Mouse (Mus musculus) neural tube, embryonic 11.5 days (tissue): ENCODE measurements around the gene Limch1. TPM values are rescaled to one million over a fixed set of nuclear protein-coding genes. Genes with fewer than 3 reads are reported as not detected.

Experiments
- ATAC-seq: fragments of 200-750 bp; cut with Nextera tagmentation; 2 replicates; pipeline ENCODE4 v1.8.0; 2017; ENCODE audit warnings: moderate number of reproducible peaks, mild to moderate bottlenecking, moderate TSS enrichment, moderate library complexity; ENCODE audit not compliant: insufficient read depth, low FRiP score, low TSS enrichment
- DNase-seq: peaks from one replicate; pipeline ENCODE4 v3.0.0-alpha.2; 2015; ENCODE audit warnings: low spot score
- H3K27ac ChIP-seq: fragments of 300-500 bp; sonication (generic); 2 replicates; pipeline ENCODE4 v1.5.1; 2014; ENCODE audit warnings: low read depth, mild to moderate bottlenecking, low read length
- H3K27me3 ChIP-seq: fragments of 300-500 bp; sonication (generic); 2 replicates; pipeline ENCODE4 v1.6.1; 2014; ENCODE audit warnings: mild to moderate bottlenecking, low read length, mixed read lengths; ENCODE audit not compliant: control insufficient read depth, insufficient read depth
- H3K36me3 ChIP-seq: fragments of 300-500 bp; sonication (generic); 2 replicates; pipeline ENCODE4 v1.6.1; 2014; ENCODE audit warnings: mild to moderate bottlenecking, low read length, moderate library complexity, mixed read lengths; ENCODE audit not compliant: control insufficient read depth, insufficient read depth
- H3K4me1 ChIP-seq: fragments of 300-500 bp; sonication (generic); 2 replicates; pipeline ENCODE4 v1.6.1; 2014; ENCODE audit warnings: low read length, mixed read lengths; ENCODE audit not compliant: control insufficient read depth, insufficient read depth
- H3K4me2 ChIP-seq: fragments of 300-500 bp; sonication (generic); 2 replicates; pipeline ENCODE4 v1.6.1; 2014; ENCODE audit warnings: low read depth, mild to moderate bottlenecking, moderate library complexity
- H3K4me3 ChIP-seq: fragments of 300-500 bp; sonication (generic); 2 replicates; pipeline ENCODE4 v1.5.1; 2014; ENCODE audit warnings: low read depth, low read length
- H3K9ac ChIP-seq: fragments of 300-500 bp; sonication (generic); 2 replicates; pipeline ENCODE4 v1.6.1; 2014; ENCODE audit warnings: mild to moderate bottlenecking, low read length
- H3K9me3 ChIP-seq: fragments of 300-500 bp; sonication (generic); 2 replicates; pipeline ENCODE4 v1.6.1; 2016; ENCODE audit warnings: low read length; ENCODE audit not compliant: control insufficient read depth
- WGBS: fragments of 180-500 bp; shearing (Covaris S2); extraction: QIAGEN DNeasy Blood & Tissue Kit; methylation state at CpG from one replicate; pipeline ENCODE4 v1.1.7; 2014; 5-methylcytosine and 5-hydroxymethylcytosine counted together
- polyA plus RNA-seq: library from polyadenylated mRNA; unstranded; fragments of >200 nt; fragmentation: Nextera tagmentation; extraction: Ambion mirVana; gene quantifications from 2 replicates; pipeline ENCODE4 v1.2.1, GENCODE M21; 2014

Limch1 gene
- polyA plus RNA-seq, 1 experiment from 2014 or later, result 83.7 TPM

- DNase-seq (no peak), ATAC-seq (no peak)
- 89% methylated on average over 5 of the region's 5 CpGs for WGBS
- Histone ChIP-seq H3K4me3 (no peak overlapping the region), H3K27ac (no peak overlapping the region), H3K9me3 (no peaks in the 10 kb centered on the region), H3K36me3 (no peaks in the 10 kb centered on the region), H3K4me2 (no peak overlapping the region), H3K9ac (no peak overlapping the region), H3K27me3 (no peaks in the 10 kb centered on the region), H3K4me1 (no peaks in the 10 kb centered on the region)
Measured at GRCm38 (mm10) chr5:66955245-66955644, 209.6 kb downstream of the Limch1 start.

DNA sequence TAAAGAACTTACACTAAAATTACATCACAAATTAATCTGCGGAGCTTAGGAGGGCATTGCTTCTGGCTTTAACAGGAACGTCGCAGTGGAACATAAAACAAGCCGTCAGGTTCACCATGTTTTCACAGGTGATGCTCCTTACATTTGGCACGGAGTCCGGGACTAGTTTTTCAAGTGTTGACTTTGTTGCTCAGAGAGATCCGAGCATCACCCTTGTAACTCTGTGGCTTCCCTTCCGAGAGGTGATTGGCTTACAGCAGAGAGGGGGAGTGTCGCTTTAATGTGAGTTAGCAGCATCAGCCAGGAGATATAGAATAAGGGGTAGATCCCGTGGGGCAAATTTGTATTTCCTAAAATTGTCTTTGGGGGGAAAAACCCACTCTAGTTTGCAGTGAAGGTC, 212.0 kb downstream of the Limch1 start:
- H3K36me3 ChIP-seq, result no peaks in the 10 kb centered on the region
- no peaks in the 10 kb centered on the region for H3K27me3 ChIP-seq
- 75% methylated on average over 10 of the region's 10 CpGs for WGBS
- no peaks in the 10 kb centered on the region for H3K9me3 ChIP-seq
- DNase-seq (no peak), ATAC-seq (no peak)
- no peak overlapping the region for H3K9ac ChIP-seq
- no peak overlapping the region for H3K4me3 ChIP-seq
- no peak overlapping the region for H3K4me2 ChIP-seq
- no peaks in the 10 kb centered on the region for H3K4me1 ChIP-seq
- H3K27ac ChIP-seq, result no peak overlapping the region

DNA sequence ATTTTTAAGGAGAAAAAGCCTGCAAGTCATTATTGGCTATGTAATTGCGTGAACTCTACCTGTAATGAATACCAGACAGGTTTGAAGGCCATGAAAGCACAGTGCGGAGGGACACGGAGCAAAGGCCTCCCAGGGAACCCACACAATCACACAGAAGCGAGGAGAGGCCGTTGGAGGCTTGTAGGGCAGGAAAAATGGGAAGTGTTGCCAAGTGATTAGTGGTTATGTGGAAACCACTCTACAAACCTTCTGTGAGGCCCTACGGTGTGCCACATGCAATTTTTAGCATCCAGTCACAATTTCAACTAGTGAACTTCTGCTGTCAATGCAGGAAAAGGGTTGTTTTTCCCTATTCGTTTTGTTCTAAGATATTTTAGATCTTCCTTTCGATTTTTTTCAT, 212.5 kb downstream of the Limch1 start:
- Histone ChIP-seq H3K4me2 (no peak overlapping the region), H3K27ac (no peak overlapping the region), H3K27me3 (no peaks in the 10 kb centered on the region), H3K9me3 (no peaks in the 10 kb centered on the region), H3K4me1 (no peaks in the 10 kb centered on the region), H3K4me3 (no peak overlapping the region), H3K36me3 (no peaks in the 10 kb centered on the region), H3K9ac (no peak overlapping the region)
- ATAC-seq, result no peak
- WGBS, result 73% methylated on average over 8 of the region's 8 CpGs
- DNase-seq, result no peak

DNA sequence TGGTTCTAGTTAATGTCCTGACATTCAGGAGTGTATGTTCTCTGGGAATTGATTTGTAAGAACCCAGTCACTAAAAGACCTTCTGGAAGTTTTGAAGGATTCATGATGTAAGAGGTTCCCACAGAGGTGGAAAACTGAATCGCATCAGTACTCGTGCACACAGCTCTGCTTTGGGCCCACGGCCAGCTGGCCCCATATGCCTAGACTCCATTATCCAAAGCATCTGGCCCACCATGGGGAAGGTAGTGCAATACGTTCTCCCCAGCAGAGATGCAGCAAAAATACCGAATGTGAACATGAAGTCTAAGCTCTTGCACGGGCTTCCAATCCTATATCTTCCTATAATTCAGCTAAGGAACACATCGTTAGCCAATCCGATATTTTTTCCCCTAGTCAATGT, 214.3 kb downstream of the Limch1 start:
- H3K4me1 ChIP-seq, result peaks cover 3% of the 10 kb centered on the region; the same call in 1 of the 2 replicates
- no peaks in the 10 kb centered on the region for H3K27me3 ChIP-seq
- H3K4me2 ChIP-seq, result no peak overlapping the region
- H3K9me3 ChIP-seq, result no peaks in the 10 kb centered on the region
- no peaks in the 10 kb centered on the region for H3K36me3 ChIP-seq
- whole genome bisulfite sequencing, result 90% methylated on average over 8 of the region's 8 CpGs
- H3K9ac ChIP-seq, result no peak overlapping the region
- DNase-seq, result no peak
- ATAC-seq, result no peak
- no peak overlapping the region for H3K4me3 ChIP-seq
- H3K27ac ChIP-seq, result no peak overlapping the region

DNA sequence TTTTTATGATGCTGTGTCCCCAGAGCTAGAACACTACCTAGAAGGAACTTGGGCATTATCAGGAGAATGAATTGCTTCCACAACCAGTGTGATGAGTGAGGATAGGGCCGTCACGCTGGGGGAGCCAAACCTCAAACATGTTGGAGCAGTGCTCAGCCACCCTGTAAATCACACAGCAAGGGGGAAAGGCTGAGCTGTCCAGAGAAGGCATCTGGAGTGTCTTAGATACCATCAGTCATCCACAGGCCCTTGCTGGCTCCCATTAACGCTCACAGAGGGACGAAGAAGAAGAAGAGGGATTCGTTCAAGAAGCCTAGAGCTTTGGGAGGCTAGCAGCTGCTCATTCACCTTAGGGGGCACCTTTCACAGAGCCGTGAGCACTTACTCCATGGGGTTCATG, 219.8 kb downstream of the Limch1 start:
- Histone ChIP-seq H3K4me1 (peaks cover 36% of the 10 kb centered on the region), H3K27ac (0 out of 2 replicates have a peak overlapping the region, but pooled peaks have one; percentile 17)
- DNase-seq, result peak; percentile 40

DNA sequence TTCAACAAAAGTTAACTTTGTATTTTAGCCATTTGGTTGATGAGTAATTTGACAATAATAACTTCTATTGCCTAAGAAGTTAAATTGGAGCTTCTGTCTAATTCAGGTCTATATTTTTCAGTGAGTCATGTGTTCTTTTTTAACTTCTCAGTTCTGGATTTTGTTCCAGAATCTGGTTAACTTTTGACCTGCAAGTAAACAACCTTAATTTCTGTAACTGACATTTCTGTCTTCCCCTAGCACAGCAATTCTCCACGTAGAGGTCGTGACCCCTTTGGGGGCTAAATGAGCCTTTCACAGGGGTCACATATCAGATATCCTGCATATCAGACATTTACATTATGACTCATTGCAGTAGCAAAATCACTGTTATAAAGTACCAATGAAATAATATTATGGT, 221.5 kb downstream of the Limch1 start:
- peaks cover 36% of the 10 kb centered on the region for H3K4me1 ChIP-seq
- H3K4me2 ChIP-seq, result no peak overlapping the region

More for the DNA sequence above, 219.8 kb downstream of the Limch1 start:
- no peak overlapping the region for H3K4me2 ChIP-seq
- 25% methylated on average over 6 of the region's 6 CpGs for WGBS
- no peaks in the 10 kb centered on the region for H3K9me3 ChIP-seq
- ATAC-seq, result no peak
- H3K27me3 ChIP-seq, result no peaks in the 10 kb centered on the region
- no peak overlapping the region for H3K4me3 ChIP-seq
- H3K36me3 ChIP-seq, result no peaks in the 10 kb centered on the region
- H3K9ac ChIP-seq, result no peak overlapping the region

DNA sequence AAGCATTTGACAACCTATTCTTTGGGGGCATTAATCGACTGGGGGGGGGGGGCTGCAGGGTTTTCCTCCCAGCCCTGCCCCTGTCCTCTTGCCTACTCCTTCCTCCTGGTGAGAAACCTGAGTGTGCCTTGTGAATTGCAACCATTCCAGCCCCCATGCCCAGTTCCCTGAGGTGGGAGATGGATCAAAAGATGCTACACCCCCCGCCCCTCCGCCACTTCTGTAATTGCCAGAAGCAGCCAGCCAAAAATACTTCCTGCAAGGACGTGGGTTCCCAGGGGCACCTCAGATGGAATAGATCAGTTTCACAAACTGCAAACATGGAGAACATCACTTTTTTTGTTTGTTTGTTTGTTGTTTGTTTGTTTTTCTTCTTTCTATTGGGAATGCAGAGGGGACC, 222.0 kb downstream of the Limch1 start:
- Histone ChIP-seq H3K27me3 (no peaks in the 10 kb centered on the region), H3K36me3 (no peaks in the 10 kb centered on the region), H3K27ac (peak overlapping the region; percentile 73), H3K4me1 (peaks cover 36% of the 10 kb centered on the region), H3K4me2 (peak overlapping the region; percentile 43), H3K4me3 (no peak overlapping the region), H3K9ac (peak overlapping the region; percentile 24; the same call in 1 of the 2 replicates), H3K9me3 (no peaks in the 10 kb centered on the region)
- ATAC-seq, result peak; percentile 38; the same call in 1 of the 2 replicates
- no peak for DNase-seq
- 28% methylated on average over 4 of the region's 4 CpGs for WGBS

More for the DNA sequence above, 221.5 kb downstream of the Limch1 start:
- no peak for ATAC-seq
- WGBS, result 40% methylated on average over 2 of the region's 2 CpGs
- no peaks in the 10 kb centered on the region for H3K27me3 ChIP-seq
- no peak overlapping the region for H3K9ac ChIP-seq
- H3K27ac ChIP-seq, result peak overlapping the region; percentile 73; the same call in 1 of the 2 replicates
- no peak for DNase-seq
- H3K9me3 ChIP-seq, result no peaks in the 10 kb centered on the region
- no peaks in the 10 kb centered on the region for H3K36me3 ChIP-seq
- H3K4me3 ChIP-seq, result no peak overlapping the region

GRCm38 (mm10) chr5:66968059-66968833, 222.6 kb downstream of the Limch1 start:
- peak overlapping the region; percentile 4 for H3K4me3 ChIP-seq
- peak; percentile 90 for ATAC-seq
- DNase-seq, result peak; percentile 80
- no peaks in the 10 kb centered on the region for H3K9me3 ChIP-seq
- peaks cover 36% of the 10 kb centered on the region for H3K4me1 ChIP-seq
- H3K9ac ChIP-seq, result peak overlapping the region; percentile 44
- H3K36me3 ChIP-seq, result no peaks in the 10 kb centered on the region
- no peaks in the 10 kb centered on the region for H3K27me3 ChIP-seq
- WGBS, result 5% methylated on average over 23 of the region's 23 CpGs
- peak overlapping the region; percentile 73 for H3K27ac ChIP-seq
- peak overlapping the region; percentile 43 for H3K4me2 ChIP-seq
